ENCODE assay signal across 17 mouse cellular contexts in genomic region chr14:76341226-76341625, GRCm38 (mm10).
"Had no signal": no experiment of that assay in that cellular context is flagged by ENCODE, and none has a peak within 500 bp of the region (broad histone marks: within the 10 kb centered on the region; RNA-seq: fewer than 3 reads in every experiment).

No protein-coding gene starts in this region.

- ATAC-seq: lung, postnatal 0 days; midbrain, embryonic 13.5 days; midbrain, embryonic 15.5 days had no signal

- H3K27ac ChIP-seq: lung, embryonic 15.5 days; macrophage; midbrain, embryonic 13.5 days; midbrain, embryonic 15.5 days; neural tube, embryonic 12.5 days; stomach, embryonic 15.5 days; stomach, postnatal 0 days had no signal

- DNase-seq: lung, adult 2 months; lung, postnatal 14 days; lung, postnatal 36 days; right cerebral cortex, postnatal 14 days; thymus, adult 2 months; thymus, postnatal 25 days; thymus, postnatal 4 days had no signal

- H3K4me2 ChIP-seq: lung, embryonic 15.5 days; midbrain, embryonic 11.5 days; midbrain, embryonic 13.5 days; midbrain, embryonic 15.5 days; neural tube, embryonic 12.5 days; stomach, embryonic 15.5 days had no signal

- H3K4me3 ChIP-seq: lung, embryonic 15.5 days; megakaryocyte, embryonic 14.5 days; midbrain, embryonic 13.5 days; midbrain, embryonic 15.5 days; neural tube, embryonic 12.5 days; stomach, embryonic 15.5 days had no signal

- H3K9ac ChIP-seq: lung, embryonic 15.5 days; midbrain, embryonic 13.5 days; midbrain, embryonic 15.5 days; neural tube, embryonic 12.5 days; stomach, embryonic 15.5 days had no signal

- H3K36me3 ChIP-seq: lung, embryonic 15.5 days; midbrain, embryonic 13.5 days; midbrain, embryonic 15.5 days; neural tube, embryonic 12.5 days; stomach, embryonic 15.5 days had no signal

- H3K27me3 ChIP-seq: lung, embryonic 15.5 days; megakaryocyte, embryonic 14.5 days; midbrain, embryonic 13.5 days; midbrain, embryonic 15.5 days; neural tube, embryonic 12.5 days; stomach, embryonic 15.5 days had no signal

- H3K9me3 ChIP-seq: lung, embryonic 15.5 days; megakaryocyte, embryonic 14.5 days; midbrain, embryonic 13.5 days; midbrain, embryonic 15.5 days; neural tube, embryonic 12.5 days; stomach, embryonic 15.5 days had no signal

- H3K4me1 ChIP-seq: lung, embryonic 15.5 days; megakaryocyte, embryonic 14.5 days; midbrain, embryonic 13.5 days; midbrain, embryonic 15.5 days; neural tube, embryonic 12.5 days; stomach, embryonic 15.5 days had no signal
